Comparison of ENCODE assay signal across 12 mouse cellular contexts in genomic region chr5:92387433-92387832, GRCm38 (mm10). TPM values are rescaled to one million over a fixed set of nuclear protein-coding genes. Genes with fewer than 3 reads are reported as not detected.
DNase-seq lines count a peak whose midpoint lies in the region; ATAC-seq and TF ChIP-seq lines count a peak whose summit lies in the region.
"Had no signal": no experiment of that assay in that cellular context is flagged by ENCODE, and none has a peak within 500 bp of the region (broad histone marks: within the 10 kb centered on the region; RNA-seq: fewer than 3 reads in every experiment).

No protein-coding gene starts in this region.

- TF ChIP-seq CTCF in left cerebral cortex, adult 2 months (IDR thresholded peaks at IDR 0.05), result no peak

- intact Hi-C loops in gastrocnemius, postnatal 36 days (cut with DNase I), result no loop called here
- intact Hi-C loops in heart, postnatal 14 days (cut with DNase I), result no loop called here
- intact Hi-C loops in left cerebral cortex, adult 2 months (cut with DNase I), result no loop called here

- ATAC-seq in frontal cortex, adult (ENCODE audit: low TSS enrichment), result no peak
- ATAC-seq: inflammation-experienced regulatory T-cells, adult 6 months; Patski had no signal

- DNase-seq in cerebellum, postnatal 14 days, result peak; percentile 15 to 43
- DNase-seq in cerebellum, adult 11-12 months, result no peak
- peak; percentile 50 to 54 for DNase-seq in gastrocnemius, postnatal 36 days
- peak; percentile 69 to 80 for DNase-seq in heart, postnatal 14 days
- peak; percentile 53 to 69 for DNase-seq in kidney, postnatal 4 days
- no peak for DNase-seq in right cerebral cortex, adult 18-20 months
- DNase-seq in left cerebral cortex, adult 2 months (ENCODE audit: extremely low spot score in 1 of 2, low spot score in 2 of 2), result no peak

- no peak overlapping the region for H3K27ac ChIP-seq in left cerebral cortex, adult 2 months
- H3K27ac ChIP-seq: embryonic facial prominence, embryonic 12.5 days had no signal

- no peak overlapping the region for H3K4me3 ChIP-seq in left cerebral cortex, adult 2 months
- H3K4me3 ChIP-seq: embryonic facial prominence, embryonic 12.5 days had no signal

RNA-seq across cellular contexts. Expression of gene Cxcl10, which starts 38.7 kb away (rescaled TPM):
- total RNA-seq in gastrocnemius, postnatal 36 days (2021), result under 1 TPM in 1 of 2 experiments, not detected in 1; 0.23 TPM
- total RNA-seq in heart, postnatal 14 days (2021), result under 1 TPM in 1 of 2 experiments, not detected in 1; 0.80 TPM
- total RNA-seq in left cerebral cortex, adult 2 months (2021), result not detected
- total RNA-seq: left cerebral cortex, postnatal 14 days had no signal

RNA-seq across cellular contexts. Expression of gene Nup54, which starts 47.6 kb away (rescaled TPM):
- total RNA-seq in gastrocnemius, postnatal 36 days (2021), result 1 to 10 TPM; 8.1 to 8.2 TPM
- 10 to 100 TPM; 15.8 to 17.0 TPM for total RNA-seq in heart, postnatal 14 days (2021)
- total RNA-seq in left cerebral cortex, adult 2 months (2021), result 10 to 100 TPM; 23.7 to 31.3 TPM

RNA-seq across cellular contexts. Expression of gene Art3, which starts 55.8 kb away (rescaled TPM):
- total RNA-seq in gastrocnemius, postnatal 36 days (2021), result 100 to 1,000 TPM; 384 to 415 TPM
- total RNA-seq in heart, postnatal 14 days (2021), result 100 to 1,000 TPM; 620 to 781 TPM
- 1 to 10 TPM; 3.8 to 7.5 TPM for total RNA-seq in left cerebral cortex, adult 2 months (2021)

RNA-seq across cellular contexts. Expression of gene Cxcl9, which starts 59.6 kb away (rescaled TPM):
- total RNA-seq in gastrocnemius, postnatal 36 days (2021), result under 1 TPM; 0.41 to 0.47 TPM
- under 1 TPM; 0.57 to 0.88 TPM for total RNA-seq in heart, postnatal 14 days (2021)
- total RNA-seq in left cerebral cortex, adult 2 months (2021), result not detected
- total RNA-seq: left cerebral cortex, postnatal 14 days had no signal

Comparison
In these comparisons a context has a peak if more than half of its experiments do, and no peak if none do; other contexts are left out.
1. DNase-seq: peak in cerebellum, postnatal 14 days (2 of 2), gastrocnemius, postnatal 36 days (2 of 2), heart, postnatal 14 days (2 of 2) and kidney, postnatal 4 days (2 of 2); none in cerebellum, adult 11-12 months (single experiment), right cerebral cortex, adult 18-20 months (single experiment) and left cerebral cortex, adult 2 months (0 of 2).
2. RNA of gene Art3, which starts 55.8 kb away (total RNA-seq): 620 to 781 TPM in heart, postnatal 14 days and 384 to 415 TPM in gastrocnemius, postnatal 36 days; 3.8 to 7.5 TPM in left cerebral cortex, adult 2 months; every median in the first group is over 10 times any median in the second.